In the genomic region with DNA sequence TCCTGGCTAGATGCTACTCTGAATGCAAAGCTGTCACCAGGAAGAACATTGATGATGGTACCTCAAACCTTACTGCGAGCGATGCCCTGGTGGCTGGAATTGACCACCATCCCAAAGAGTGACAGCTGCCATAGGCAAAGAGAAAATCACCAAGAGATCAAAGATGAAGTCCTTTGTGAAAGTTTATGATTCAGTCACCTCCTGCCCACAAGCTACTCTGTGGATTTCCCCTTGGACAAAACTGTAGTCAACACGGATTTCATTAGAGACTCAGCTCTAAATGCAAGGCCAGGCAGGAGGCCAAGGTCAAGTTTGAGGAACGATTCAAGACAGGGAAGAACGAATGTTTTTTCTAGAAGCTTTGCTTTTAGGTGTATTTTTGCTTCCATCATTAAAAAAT, we compare ENCODE assay signal across 41 mouse cellular contexts. TPM values are rescaled to one million over a fixed set of nuclear protein-coding genes. Genes with fewer than 3 reads are reported as not detected.
"Had no signal": no experiment of that assay in that cellular context is flagged by ENCODE, and none has a peak within 500 bp of the region (broad histone marks: within the 10 kb centered on the region; RNA-seq: fewer than 3 reads in every experiment).

No protein-coding gene starts in this region.

- H3K4me3 ChIP-seq: limb, embryonic 10.5 days; limb, embryonic 12.5 days; limb, embryonic 13.5 days; limb, embryonic 15.5 days; liver, embryonic 12.5 days; liver, embryonic 13.5 days; liver, embryonic 15.5 days; lung, embryonic 15.5 days; megakaryocyte, embryonic 14.5 days; midbrain, embryonic 10.5 days; midbrain, embryonic 12.5 days; midbrain, embryonic 13.5 days; midbrain, embryonic 15.5 days; myocyte; neural tube, embryonic 12.5 days had no signal

- H3K27me3 ChIP-seq: limb, embryonic 12.5 days; limb, embryonic 13.5 days; limb, embryonic 15.5 days; liver, embryonic 15.5 days; lung, embryonic 15.5 days; midbrain, embryonic 12.5 days; midbrain, embryonic 13.5 days; midbrain, embryonic 15.5 days; neural tube, embryonic 12.5 days had no signal

- H3K36me3 ChIP-seq: limb, embryonic 10.5 days; limb, embryonic 12.5 days; limb, embryonic 13.5 days; limb, embryonic 15.5 days; liver, embryonic 12.5 days; liver, embryonic 13.5 days; liver, embryonic 15.5 days; lung, embryonic 15.5 days; midbrain, embryonic 10.5 days; midbrain, embryonic 12.5 days; midbrain, embryonic 13.5 days; midbrain, embryonic 15.5 days; neural tube, embryonic 12.5 days had no signal

- DNase-seq: left cerebral cortex, postnatal 4 days; liver; liver, embryonic 13.5 days; liver, postnatal 0 days; lung, adult 18-20 months; lung, adult 2 months; lung, embryonic 14.5 days; lung, postnatal 10 days; lung, postnatal 14 days; lung, postnatal 36 days; lung, postnatal 4 days; midbrain, embryonic 14.5 days had no signal

- H3K4me1 ChIP-seq: limb, embryonic 10.5 days; limb, embryonic 12.5 days; limb, embryonic 13.5 days; limb, embryonic 15.5 days; midbrain, embryonic 10.5 days; midbrain, embryonic 12.5 days; midbrain, embryonic 13.5 days; midbrain, embryonic 15.5 days; neural tube, embryonic 12.5 days had no signal

- H3K27ac ChIP-seq: limb, embryonic 10.5 days; limb, embryonic 12.5 days; limb, embryonic 13.5 days; limb, embryonic 15.5 days; liver, embryonic 12.5 days; liver, embryonic 13.5 days; liver, embryonic 14.5 days; liver, embryonic 15.5 days; lung, embryonic 15.5 days; macrophage; midbrain, embryonic 10.5 days; midbrain, embryonic 12.5 days; midbrain, embryonic 13.5 days; midbrain, embryonic 15.5 days; neural tube, embryonic 12.5 days had no signal

- H3K9ac ChIP-seq: limb, embryonic 12.5 days; limb, embryonic 13.5 days; limb, embryonic 15.5 days; liver, embryonic 12.5 days; liver, embryonic 13.5 days; liver, embryonic 14.5 days; liver, embryonic 15.5 days; liver, postnatal 0 days; lung, embryonic 14.5 days; lung, embryonic 15.5 days; midbrain, embryonic 12.5 days; midbrain, embryonic 13.5 days; midbrain, embryonic 15.5 days; neural tube, embryonic 12.5 days had no signal

- H3K4me2 ChIP-seq: limb, embryonic 12.5 days; limb, embryonic 13.5 days; limb, embryonic 15.5 days; liver, embryonic 11.5 days; liver, embryonic 12.5 days; liver, embryonic 13.5 days; liver, embryonic 15.5 days; lung, embryonic 14.5 days; lung, embryonic 15.5 days; midbrain, embryonic 11.5 days; midbrain, embryonic 12.5 days; midbrain, embryonic 13.5 days; midbrain, embryonic 15.5 days; neural tube, embryonic 12.5 days had no signal

- ATAC-seq: liver, embryonic 12.5 days; lung, postnatal 0 days; midbrain, embryonic 13.5 days; midbrain, embryonic 15.5 days; midbrain, embryonic 16.5 days had no signal

- H3K9me3 ChIP-seq: limb, embryonic 10.5 days; limb, embryonic 12.5 days; limb, embryonic 13.5 days; limb, embryonic 15.5 days; liver, embryonic 12.5 days; liver, embryonic 13.5 days; liver, embryonic 15.5 days; lung, embryonic 15.5 days; midbrain, embryonic 10.5 days; midbrain, embryonic 12.5 days; midbrain, embryonic 13.5 days; midbrain, embryonic 15.5 days; neural tube, embryonic 12.5 days had no signal

RNA-seq across cellular contexts. Expression of a gene that starts 19.4 kb away (rescaled TPM):
- total RNA-seq: left cerebral cortex, postnatal 14 days; left cerebral cortex, postnatal 25 days; left cerebral cortex, postnatal 4 days had no signal
- polyA plus RNA-seq: limb, embryonic 10.5 days; limb, embryonic 11.5 days; limb, embryonic 13.5 days; midbrain, embryonic 10.5 days; midbrain, embryonic 11.5 days; midbrain, embryonic 13.5 days; midbrain, embryonic 14.5 days; midbrain, embryonic 15.5 days; midbrain, embryonic 16.5 days; neural tube, embryonic 11.5 days; neural tube, embryonic 12.5 days had no signal

RNA-seq across cellular contexts. Expression of a gene that starts 50.4 kb away (rescaled TPM):
- total RNA-seq: liver, adult 2 months; megakaryocyte progenitor cell, adult 5-6 weeks; megakaryocyte, adult 5-6 weeks; megakaryocyte-erythroid progenitor cell, adult 5-6 weeks; monocyte, adult 5-6 weeks had no signal
- polyA plus RNA-seq: liver, adult 2 months; liver, embryonic 15.5 days; liver, postnatal 0 days; lung, postnatal 0 days; myocyte had no signal
